Mouse (Mus musculus) testis, postnatal 14 days (tissue): ENCODE data around the gene Zfp94.

Experiments used
- DNase-seq: peaks from one replicate; pipeline ENCODE4 v3.0.0; 2021; ENCODE audit warnings: low spot score

The Zfp94 gene

DNA sequence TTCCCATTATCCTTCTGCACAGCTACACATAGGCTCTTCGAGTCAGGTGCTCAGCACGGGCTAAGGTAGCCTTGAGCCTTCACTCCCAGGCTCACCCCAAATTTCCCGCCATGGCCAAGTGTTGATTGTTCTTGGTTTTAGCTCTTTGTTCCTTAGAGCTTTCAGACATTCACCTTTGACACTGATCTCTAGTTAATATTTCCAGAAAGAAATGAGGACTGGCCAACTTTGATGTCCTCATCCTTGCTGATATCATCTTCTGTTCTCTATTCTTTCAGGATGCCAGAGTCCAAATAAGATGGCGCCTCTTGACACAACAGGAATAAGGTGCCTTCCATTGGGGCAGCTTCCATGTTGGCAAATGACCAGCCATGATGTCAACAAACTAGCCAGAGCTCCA, 42.0 kb downstream of the Zfp94 start:
- DNase-seq = no peak

DNA sequence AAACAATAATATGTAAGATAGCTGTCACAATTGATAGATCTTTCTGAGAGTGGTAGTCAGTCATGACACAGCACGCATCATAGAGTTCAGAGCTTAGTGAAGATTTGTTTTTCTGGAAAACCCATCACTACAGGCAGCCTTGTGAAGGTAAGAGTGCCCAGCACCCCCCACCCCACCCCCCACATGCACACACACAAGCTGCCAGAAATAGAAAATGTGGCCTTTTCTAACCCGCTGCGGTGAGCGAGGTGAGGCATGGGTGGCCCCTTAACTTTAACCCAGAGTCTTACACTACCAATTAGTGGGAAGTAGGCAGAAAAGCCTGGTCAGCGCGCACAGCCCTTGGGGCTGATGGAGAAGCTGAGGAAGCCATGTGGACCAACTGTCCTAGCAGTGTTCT, 45.3 kb downstream of the Zfp94 start:
- DNase-seq = no peak

DNA sequence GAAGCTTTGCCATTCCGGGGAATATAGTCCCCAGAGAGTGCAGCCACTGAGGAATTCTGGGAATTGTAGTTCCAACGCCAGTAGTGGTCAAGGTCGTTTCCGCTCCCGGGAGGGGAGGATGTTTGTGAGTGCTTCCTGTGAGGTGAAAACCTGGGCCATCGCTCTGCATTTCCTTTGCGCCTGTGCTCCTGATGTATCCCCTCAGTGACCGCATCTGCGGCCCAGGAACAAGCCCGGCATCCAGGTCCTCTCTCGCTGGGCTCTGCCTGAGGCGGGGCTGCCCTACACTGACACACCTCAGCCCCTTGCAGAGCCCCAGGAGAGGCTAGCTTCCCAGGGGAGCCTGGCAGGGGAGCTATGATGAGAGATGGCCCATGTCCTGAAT, 46.2 kb downstream of the Zfp94 start, which contains the start of gene Zfp93:
Gene Zfp93 (plus strand): TSS at position 133 of the 385 bp plus-strand sequence.
- DNase-seq = peak; percentile 83

DNA sequence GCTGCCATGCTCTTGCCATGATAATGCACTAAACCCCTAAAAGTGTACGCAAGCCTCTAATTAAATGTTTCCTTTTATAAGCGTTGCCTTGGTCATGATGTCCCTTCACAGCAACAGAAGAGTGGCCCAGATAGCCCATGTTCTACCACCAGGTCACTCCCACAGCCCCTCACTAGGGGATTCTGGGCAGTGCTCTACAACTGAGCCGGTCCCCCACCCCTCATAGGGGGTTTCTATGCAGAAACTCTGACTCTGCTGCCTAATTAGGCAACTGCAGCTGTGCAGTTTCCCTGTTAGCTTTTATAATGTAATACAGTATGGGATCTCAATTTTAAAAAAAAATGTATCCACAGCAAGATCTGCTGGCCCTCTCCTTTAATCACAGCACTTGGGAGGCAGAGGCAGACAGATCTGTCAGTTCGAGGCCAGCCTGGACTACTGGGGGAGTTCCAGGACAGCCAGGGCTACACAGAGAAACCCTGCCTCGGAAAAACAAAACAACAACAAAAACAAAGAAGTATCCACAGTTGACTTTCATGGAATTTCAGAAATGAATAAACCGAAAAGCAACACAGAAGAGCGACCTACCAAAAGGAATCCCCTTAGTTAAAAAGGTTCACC, 46.7 kb downstream of the Zfp94 start:
- DNase-seq = no peak

- DNase-seq = peak; percentile 27
Observed at GRCm38 (mm10) chr7:24269256-24269655, 47.2 kb downstream of the Zfp94 start.

- no peak for DNase-seq
Observed at GRCm38 (mm10) chr7:24268176-24269155, 48.0 kb downstream of the Zfp94 start.

DNA sequence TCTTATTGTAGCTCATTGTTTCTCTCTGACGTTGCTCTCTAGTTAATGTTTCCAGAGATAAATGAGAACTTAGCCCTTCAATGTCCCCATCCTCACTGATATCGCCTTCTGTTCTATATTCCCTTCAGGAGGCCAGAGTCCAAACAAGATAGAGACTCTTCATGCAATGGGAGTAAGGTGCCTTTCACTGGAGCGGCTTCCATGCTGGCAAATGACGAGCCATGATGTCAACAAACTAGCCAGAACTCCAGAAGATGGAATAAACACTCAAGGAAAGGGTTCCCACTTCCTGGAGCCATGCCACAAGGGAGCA, 56.5 kb downstream of the Zfp94 start:
- DNase-seq = no peak

DNA sequence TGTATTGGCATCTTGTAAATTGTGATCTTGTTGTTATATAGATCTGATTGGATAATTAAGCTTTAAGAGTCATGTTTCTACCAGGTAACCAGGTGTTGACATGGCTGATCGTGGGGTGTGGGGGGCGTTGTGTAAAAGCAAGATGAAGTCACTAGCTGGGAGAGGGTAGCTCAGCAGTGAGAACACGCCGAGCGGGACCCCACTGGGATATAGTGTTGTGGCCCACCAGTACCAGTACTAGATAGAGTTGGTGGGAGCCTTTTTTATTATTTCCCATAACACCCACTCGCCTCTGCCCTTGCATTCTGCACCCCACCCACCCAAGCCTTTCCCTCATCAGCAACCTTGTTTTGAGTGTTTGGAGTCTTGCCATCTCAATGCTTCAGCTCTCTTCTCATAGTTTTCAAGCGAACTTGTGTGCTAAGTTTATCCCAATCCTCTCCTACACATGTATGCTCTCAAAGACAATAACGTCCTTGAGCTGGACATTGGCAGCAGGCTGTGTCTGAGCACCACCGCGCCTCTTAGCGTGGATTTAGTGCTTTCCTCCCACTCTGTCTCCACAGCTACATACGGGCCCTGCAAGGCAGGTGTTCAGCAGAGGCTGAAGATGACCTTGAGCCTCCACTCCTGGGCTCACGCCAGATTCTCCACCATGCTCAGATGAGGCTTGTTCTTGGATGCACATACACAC, 57.0 kb downstream of the Zfp94 start:
- peak; percentile 61 for DNase-seq

- peak; percentile 81 for DNase-seq
Observed at GRCm38 (mm10) chr7:24254633-24255474, 61.6 kb downstream of the Zfp94 start, which contains the start of gene Zfp108. TSS of gene Zfp108 (plus strand) at chr7:24254794.

GRCm38 (mm10) chr7:24253779-24254615, 62.5 kb downstream of the Zfp94 start:
- no peak for DNase-seq
